Mouse (Mus musculus): ENCODE measurements around the gene Uba1. TPM values are rescaled to one million over a fixed set of nuclear protein-coding genes. Genes with fewer than 3 reads are reported as not detected.
A peak's percentile ranks its signal among the peaks of the same experiment; 100 is the strongest.

The Uba1 gene
- 288 and 301 TPM in 2 replicates for polyA plus RNA-seq (2012; rRNA removed)

GRCm38 (mm10) chrX:20658026-20658652, at the start of gene Uba1:
Gene Uba1, plus strand, starts transcription at chrX:20658326.
- Histone ChIP-seq H3K4me1 (ENCODE audit: control insufficient read depth, insufficient read depth, low read length) (no peaks in the 10 kb centered on the region), H3K27me3 (ENCODE audit: control insufficient read depth, insufficient read depth, low read length) (no peaks in the 10 kb centered on the region), H3K27ac (ENCODE audit: insufficient read depth, low read length) (no peak within 1 kb of the TSS), H3K4me3 (replicated peaks; ENCODE audit: insufficient read depth, low read depth, low read length) (peak within 1 kb of the TSS; percentile 93)
- peak; percentile 79 to 86 for DNase-seq
- WGBS, result 9% methylated on average over 27 of the region's 27 CpGs
- TF ChIP-seq CTCF (IDR thresholded peaks at IDR 0.05; ENCODE audit: borderline replicate concordance, insufficient read depth, low read depth, low read length) (no peak), POLR2A (IDR thresholded peaks at IDR 0.05; ENCODE audit: borderline replicate concordance, insufficient read depth, low read length) (0 out of 2 replicates have a peak, but pooled peaks have one; percentile 15)

- no peak overlapping the region for H3K27ac ChIP-seq (ENCODE audit: insufficient read depth, low read length)
- TF ChIP-seq CTCF (IDR thresholded peaks at IDR 0.05; ENCODE audit: borderline replicate concordance, insufficient read depth, low read depth, low read length), result no peak
- no peak for TF ChIP-seq POLR2A (IDR thresholded peaks at IDR 0.05; ENCODE audit: borderline replicate concordance, insufficient read depth, low read length)
- WGBS, result 82% methylated on average over 4 of the region's 4 CpGs
Measured at GRCm38 (mm10) chrX:20608500-20608899, 49.6 kb upstream of the Uba1 start.

GRCm38 (mm10) chrX:20616861-20617175, 41.3 kb upstream of the Uba1 start:
- TF ChIP-seq POLR2A (IDR thresholded peaks at IDR 0.05; ENCODE audit: borderline replicate concordance, insufficient read depth, low read length), result no peak

More at GRCm38 (mm10) chrX:20608500-20608899, 49.6 kb upstream of the Uba1 start:
- DNase-seq, result no peak
- no peak overlapping the region for H3K4me3 ChIP-seq (replicated peaks; ENCODE audit: insufficient read depth, low read depth, low read length)
- H3K27me3 ChIP-seq (ENCODE audit: control insufficient read depth, insufficient read depth, low read length), result no peaks in the 10 kb centered on the region
- no peaks in the 10 kb centered on the region for H3K4me1 ChIP-seq (ENCODE audit: control insufficient read depth, insufficient read depth, low read length)

DNA sequence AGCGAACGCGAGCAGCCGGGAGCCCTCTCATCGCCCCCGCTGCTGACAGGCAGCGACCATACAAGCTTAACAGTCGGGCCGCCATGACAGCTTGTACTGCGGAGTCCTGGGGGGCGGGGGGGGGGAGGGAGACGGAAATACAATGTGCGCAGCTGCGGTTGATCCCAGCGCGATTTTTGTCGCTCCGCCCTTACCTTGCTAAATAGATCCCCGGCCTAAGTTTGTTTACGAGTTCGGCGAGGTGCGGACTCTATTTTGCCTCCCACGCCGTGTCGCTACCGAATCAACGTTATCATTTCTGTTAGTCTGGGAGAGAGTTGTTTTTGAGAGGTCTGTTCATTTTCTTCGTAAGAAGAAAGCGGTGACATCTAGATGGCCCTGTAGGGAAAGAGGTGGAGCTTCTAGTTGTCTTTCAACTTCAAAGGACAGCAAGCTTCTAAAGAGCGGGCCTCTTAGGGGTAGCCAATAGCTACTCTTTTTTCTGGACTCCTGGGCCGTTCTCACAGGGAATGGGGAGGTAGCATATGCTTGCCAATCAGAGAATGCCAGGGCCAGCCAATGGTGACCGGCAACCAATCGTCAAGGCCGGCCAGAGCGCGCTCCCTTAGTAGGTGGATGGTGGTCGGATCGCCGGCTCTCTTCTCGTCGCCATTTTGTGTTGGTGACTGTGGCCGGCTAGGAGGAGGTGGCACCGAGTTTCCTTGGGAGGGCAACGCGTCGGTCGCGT, 40.8 kb upstream of the Uba1 start, which contains the start of the genes Rbm10 and Ndufb11:
TSS of gene Rbm10 (plus strand) at position 328 of the 727 bp plus-strand sequence.
TSS of gene Ndufb11 (minus strand) at position 444 of the 727 bp plus-strand sequence.
- peak; percentile 83 to 87 for DNase-seq
- Histone ChIP-seq H3K4me1 (ENCODE audit: control insufficient read depth, insufficient read depth, low read length) (peaks cover 8% of the 10 kb centered on the region; the same call in 1 of the 2 replicates), H3K4me3 (replicated peaks; ENCODE audit: insufficient read depth, low read depth, low read length) (peak within 1 kb of the TSS; percentile 77), H3K27me3 (ENCODE audit: control insufficient read depth, insufficient read depth, low read length) (no peaks in the 10 kb centered on the region), H3K27ac (ENCODE audit: insufficient read depth, low read length) (peak within 1 kb of the TSS; percentile 98)
- WGBS, result 10% methylated on average over 45 of the region's 49 CpGs
- TF ChIP-seq CTCF (IDR thresholded peaks at IDR 0.05; ENCODE audit: borderline replicate concordance, insufficient read depth, low read depth, low read length) (no peak), POLR2A (IDR thresholded peaks at IDR 0.05; ENCODE audit: borderline replicate concordance, insufficient read depth, low read length) (peak; percentile 44; the same call in 1 of the 2 replicates)

More at GRCm38 (mm10) chrX:20616861-20617175, 41.3 kb upstream of the Uba1 start:
- peak overlapping the region; percentile 69 for H3K4me3 ChIP-seq (replicated peaks; ENCODE audit: insufficient read depth, low read depth, low read length)
- DNase-seq, result peak in 1 of 2 experiments; percentile 77
- H3K27me3 ChIP-seq (ENCODE audit: control insufficient read depth, insufficient read depth, low read length), result no peaks in the 10 kb centered on the region
- 10% methylated on average over 17 of the region's 17 CpGs for WGBS
- peak overlapping the region; percentile 98 for H3K27ac ChIP-seq (ENCODE audit: insufficient read depth, low read length)
- peaks cover 8% of the 10 kb centered on the region; the same call in 1 of the 2 replicates for H3K4me1 ChIP-seq (ENCODE audit: control insufficient read depth, insufficient read depth, low read length)

- no peaks in the 10 kb centered on the region for H3K27me3 ChIP-seq (ENCODE audit: control insufficient read depth, insufficient read depth, low read length)
- 5% methylated on average over 31 of the region's 31 CpGs for WGBS
- H3K27ac ChIP-seq (ENCODE audit: insufficient read depth, low read length), result peak overlapping the region; percentile 63
- peaks cover 8% of the 10 kb centered on the region; the same call in 1 of the 2 replicates for H3K4me1 ChIP-seq (ENCODE audit: control insufficient read depth, insufficient read depth, low read length)
- no peak for TF ChIP-seq POLR2A (IDR thresholded peaks at IDR 0.05; ENCODE audit: borderline replicate concordance, insufficient read depth, low read length)
- no peak for TF ChIP-seq CTCF (IDR thresholded peaks at IDR 0.05; ENCODE audit: borderline replicate concordance, insufficient read depth, low read depth, low read length)
- DNase-seq, result no peak
- peak overlapping the region; percentile 77 for H3K4me3 ChIP-seq (replicated peaks; ENCODE audit: insufficient read depth, low read depth, low read length)
Measured at GRCm38 (mm10) chrX:20617903-20618399, 40.2 kb upstream of the Uba1 start.

DNA sequence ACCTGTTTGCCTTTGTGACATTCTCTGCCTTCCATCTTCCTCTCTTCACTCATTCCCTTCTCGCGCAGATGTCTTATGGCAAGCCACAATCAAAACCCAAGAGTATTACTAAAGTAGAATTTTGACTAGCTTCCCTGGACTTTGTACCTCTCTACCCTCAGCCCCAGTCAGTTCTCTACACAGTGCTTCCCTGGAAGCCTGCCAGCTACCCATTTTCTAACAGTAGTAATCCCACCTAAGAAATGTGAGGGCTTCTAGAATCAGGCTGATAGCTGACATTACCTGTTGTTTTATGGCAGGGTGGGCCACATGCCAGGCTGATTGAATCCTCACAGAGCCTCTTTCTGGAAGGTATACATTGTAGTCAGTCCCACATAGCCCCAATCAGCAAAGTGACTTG, 20.0 kb upstream of the Uba1 start:
- no peaks in the 10 kb centered on the region; the same call in 1 of the 2 replicates for H3K4me1 ChIP-seq (ENCODE audit: control insufficient read depth, insufficient read depth, low read length)
- H3K4me3 ChIP-seq (replicated peaks; ENCODE audit: insufficient read depth, low read depth, low read length), result no peak overlapping the region
- 94% methylated on average over 2 of the region's 2 CpGs for whole genome bisulfite sequencing
- no peak for DNase-seq
- H3K27ac ChIP-seq (ENCODE audit: insufficient read depth, low read length), result no peak overlapping the region
- TF ChIP-seq CTCF (IDR thresholded peaks at IDR 0.05; ENCODE audit: borderline replicate concordance, insufficient read depth, low read depth, low read length) (no peak), POLR2A (IDR thresholded peaks at IDR 0.05; ENCODE audit: borderline replicate concordance, insufficient read depth, low read length) (no peak)
- H3K27me3 ChIP-seq (ENCODE audit: control insufficient read depth, insufficient read depth, low read length), result no peaks in the 10 kb centered on the region

DNA sequence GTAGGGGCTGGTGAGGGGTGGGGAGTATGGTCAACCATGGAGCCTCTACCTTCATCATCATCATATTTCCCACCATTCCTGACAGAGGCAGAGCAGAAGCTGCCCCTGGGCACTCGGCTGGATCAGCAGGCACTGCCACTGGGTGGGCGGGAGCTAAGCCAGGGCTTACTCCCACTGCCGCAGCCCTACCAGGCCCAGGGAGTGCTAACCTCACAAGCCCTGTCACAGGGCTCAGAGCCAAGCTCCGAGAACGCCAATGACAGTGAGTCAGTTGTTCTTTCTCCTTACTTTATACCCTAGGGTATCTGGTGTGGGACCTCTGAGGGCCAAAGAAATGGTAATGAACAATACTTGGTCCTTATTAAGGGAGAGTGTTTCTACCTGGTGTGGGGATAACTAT, 13.3 kb upstream of the Uba1 start:
- H3K4me1 ChIP-seq (ENCODE audit: control insufficient read depth, insufficient read depth, low read length), result no peaks in the 10 kb centered on the region
- WGBS, result 48% methylated on average over 5 of the region's 5 CpGs
- no peak for DNase-seq
- H3K27ac ChIP-seq (ENCODE audit: insufficient read depth, low read length), result no peak overlapping the region
- no peaks in the 10 kb centered on the region for H3K27me3 ChIP-seq (ENCODE audit: control insufficient read depth, insufficient read depth, low read length)
- TF ChIP-seq POLR2A (IDR thresholded peaks at IDR 0.05; ENCODE audit: borderline replicate concordance, insufficient read depth, low read length) (no peak), CTCF (IDR thresholded peaks at IDR 0.05; ENCODE audit: borderline replicate concordance, insufficient read depth, low read depth, low read length) (no peak)
- no peak overlapping the region for H3K4me3 ChIP-seq (replicated peaks; ENCODE audit: insufficient read depth, low read depth, low read length)

All from cerebellum, adult 2 months (tissue).